8 mouse cellular contexts compared by ENCODE assay signal in genomic region chr17:17490820-17491621, GRCm38 (mm10).
DNase-seq lines count a peak whose midpoint lies in the region; ATAC-seq lines count a peak whose summit lies in the region.

No protein-coding gene starts in this region.

- intact Hi-C loops in heart, postnatal 25 days (cut with DNase I): no loop called here

- no peaks in the 10 kb centered on the region for H3K4me1 ChIP-seq in liver, embryonic 12.5 days

- H3K4me3 ChIP-seq in liver, embryonic 12.5 days: no peak overlapping the region

- H3K4me2 ChIP-seq in liver, embryonic 12.5 days: no peak overlapping the region

- no peak overlapping the region for H3K27ac ChIP-seq in liver, embryonic 12.5 days

- no peak overlapping the region for H3K9ac ChIP-seq in liver, embryonic 12.5 days

- H3K9me3 ChIP-seq in liver, embryonic 12.5 days (replicated peaks): no peaks in the 10 kb centered on the region

- ATAC-seq in liver, embryonic 12.5 days: no peak

- DNase-seq in liver: peak; percentile 9
- peak; percentile 54 for DNase-seq in embryo, embryonic 11.5 days (ENCODE audit: low read depth, low spot score)
- DNase-seq in kidney, adult 11 months: peak; percentile 10
- peak; percentile 81 for DNase-seq in mesoderm, embryonic 11.5 days (ENCODE audit: low read depth, low spot score)
- DNase-seq in cerebellum, adult 8-10 months: no peak
- DNase-seq in adrenal gland, adult (ENCODE audit: inconsistent age in 2 of 2, low spot score in 1 of 2): no peak
- DNase-seq in heart, postnatal 25 days (ENCODE audit: low spot score): no peak

- H3K27me3 ChIP-seq in liver, embryonic 12.5 days (replicated peaks): no peaks in the 10 kb centered on the region

- WGBS in liver, embryonic 12.5 days (ENCODE audit: insufficient replicate concordance): 49% methylated on average over 14 of the region's 15 CpGs

- no peaks in the 10 kb centered on the region for H3K36me3 ChIP-seq in liver, embryonic 12.5 days

Comparison
In these comparisons a context has a peak if more than half of its experiments do, and no peak if none do; other contexts are left out.
1. DNase-seq: peak in liver (single experiment), embryo, embryonic 11.5 days (single experiment), kidney, adult 11 months (single experiment) and mesoderm, embryonic 11.5 days (single experiment); none in cerebellum, adult 8-10 months (single experiment), adrenal gland, adult (0 of 2) and heart, postnatal 25 days (single experiment).